Mouse (Mus musculus) erythroid progenitor cell, adult 5-6 weeks (primary cell): ENCODE data around the gene Cntrl. TPM values are rescaled to one million over a fixed set of nuclear protein-coding genes. Genes with fewer than 3 reads are reported as not detected.
A peak's percentile ranks its signal among the peaks of the same experiment; 100 is the strongest.

Experiments
- ATAC-seq: replicated peaks from 2 replicates; pipeline ENCODE4 v1.8.0; 2016; ENCODE audit warnings: moderate number of reproducible peaks, mild to moderate bottlenecking, moderate TSS enrichment, inconsistent platforms; ENCODE audit not compliant: poor library complexity, low FRiP score, severe bottlenecking
- total RNA-seq, 2 experiments: library from RNA; stranded (forward) in 1 of 2; stranded (reverse) in 1 of 2; fragments of 150-400 nt in 1 of 2; fragments of 186-747, 209-891 nt in 1 of 2; gene quantifications; 2 replicates each; pipeline versions ENCODE4 v1.2.3 to v1.2.4; 2015 to 2017; ENCODE audit warnings: low replicate concordance in 2 of 2

The Cntrl gene
- total RNA-seq, 2 experiments from 2014 or later = 78.9 to 116 TPM

DNA sequence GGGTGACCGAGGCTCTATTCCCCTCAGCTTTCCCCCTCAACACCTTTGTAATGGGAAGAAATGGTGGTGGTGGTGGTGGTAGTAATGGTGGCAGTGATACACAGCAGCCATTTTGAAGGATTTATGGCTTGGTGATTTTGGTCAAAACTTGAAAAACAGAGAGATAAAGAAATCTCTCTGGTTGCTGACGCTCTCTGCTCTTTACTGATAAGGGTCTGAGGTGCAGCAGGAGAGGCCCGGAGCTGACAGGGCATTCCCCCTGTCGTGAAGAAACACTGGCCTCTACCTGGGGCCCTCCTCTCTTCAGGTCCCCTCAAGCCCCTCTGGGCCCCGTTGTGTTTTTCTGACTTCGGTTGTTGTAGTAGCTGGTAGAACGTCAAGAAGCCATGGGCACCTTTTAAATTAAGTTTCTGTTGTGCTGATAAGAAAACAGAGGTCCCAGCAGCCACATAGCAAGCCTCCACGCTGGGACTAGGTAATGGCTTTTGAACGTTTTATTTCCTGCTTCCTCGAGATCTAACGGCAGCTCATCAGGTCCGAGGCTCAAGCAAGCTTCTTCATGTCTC is 104.1 kb downstream of the Cntrl start:
- no peak for ATAC-seq

DNA sequence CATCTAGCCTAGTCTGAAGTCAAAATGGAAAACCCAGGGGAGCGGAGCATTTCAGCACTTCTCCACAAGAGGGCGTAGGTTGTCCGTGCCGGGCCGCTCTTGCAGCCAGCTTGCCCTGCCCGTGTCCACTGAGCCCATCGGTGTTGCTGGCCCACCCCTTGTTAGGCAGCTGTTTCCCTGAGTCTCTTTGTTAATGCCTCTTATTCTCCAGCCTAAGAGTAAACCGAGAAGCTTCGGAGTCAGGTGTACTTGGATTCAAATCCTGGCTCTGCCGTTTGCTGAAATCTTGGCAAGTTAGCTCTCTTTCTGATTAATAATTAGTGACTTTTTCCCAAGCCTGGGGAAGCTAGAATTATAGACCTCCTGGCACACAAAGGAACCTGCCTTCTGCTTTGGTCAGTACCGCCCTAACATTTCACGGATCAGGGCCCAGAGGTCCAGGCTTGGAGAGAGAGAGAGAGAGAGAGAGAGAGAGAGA is 105.6 kb downstream of the Cntrl start:
- peak; percentile 72 for ATAC-seq

DNA sequence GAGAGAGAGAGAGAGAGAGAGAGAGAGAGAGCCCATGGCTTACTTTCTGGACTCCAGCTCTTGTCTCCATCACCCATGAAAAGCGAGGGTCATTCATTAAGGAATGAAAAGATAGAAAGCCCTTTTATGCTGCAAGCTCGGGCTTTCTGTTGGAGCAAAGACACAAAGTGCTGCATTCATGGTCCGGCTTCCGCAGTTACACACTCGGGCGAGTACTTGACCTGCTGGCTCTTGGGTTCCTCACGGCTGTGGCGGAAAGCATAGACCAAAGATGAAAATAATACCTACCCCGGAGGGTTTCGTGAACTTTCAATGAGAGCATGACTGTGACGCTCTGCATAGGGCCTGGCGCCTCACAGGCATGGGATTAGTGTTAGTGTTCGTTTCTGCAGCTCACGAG is 106.1 kb downstream of the Cntrl start:
- no peak for ATAC-seq

DNA sequence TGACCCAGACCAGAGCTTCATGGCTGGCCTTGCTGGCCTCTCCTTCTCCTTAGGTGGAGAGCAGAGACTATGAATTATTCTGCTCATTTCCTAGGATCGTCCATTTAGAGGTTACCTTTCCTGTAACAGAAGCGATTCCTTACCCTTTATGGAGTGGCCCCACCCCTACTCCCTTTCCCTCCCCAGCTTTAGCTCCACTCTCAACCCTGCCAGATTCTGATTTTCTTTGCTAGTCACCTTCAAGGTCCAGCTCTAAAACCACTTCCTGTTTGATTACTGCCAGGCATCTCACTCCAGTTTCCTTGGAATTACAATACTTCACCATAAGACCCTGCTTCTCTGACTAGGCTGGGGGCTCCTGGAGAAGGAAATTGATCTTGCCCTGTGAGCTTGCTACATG is 107.4 kb downstream of the Cntrl start:
- no peak for ATAC-seq

DNA sequence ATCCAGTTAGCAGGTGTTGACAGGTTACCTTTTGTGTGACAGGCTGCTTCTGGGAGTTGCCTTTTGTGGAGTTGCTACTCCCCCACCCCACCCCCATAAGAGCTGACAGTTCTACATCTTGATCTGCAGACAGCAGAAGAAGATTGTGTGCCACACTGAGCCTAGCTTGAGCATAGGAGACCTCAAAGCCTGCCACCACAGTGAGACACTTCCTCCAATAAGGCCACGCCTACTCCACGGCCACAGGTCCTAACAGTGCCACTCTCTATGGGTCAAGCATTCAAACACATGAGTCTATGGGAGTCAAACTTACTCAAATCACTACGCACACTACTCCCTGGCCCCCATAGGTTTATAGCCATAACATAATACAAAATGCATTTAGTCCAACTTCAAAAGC is 109.4 kb downstream of the Cntrl start:
- no peak for ATAC-seq

DNA sequence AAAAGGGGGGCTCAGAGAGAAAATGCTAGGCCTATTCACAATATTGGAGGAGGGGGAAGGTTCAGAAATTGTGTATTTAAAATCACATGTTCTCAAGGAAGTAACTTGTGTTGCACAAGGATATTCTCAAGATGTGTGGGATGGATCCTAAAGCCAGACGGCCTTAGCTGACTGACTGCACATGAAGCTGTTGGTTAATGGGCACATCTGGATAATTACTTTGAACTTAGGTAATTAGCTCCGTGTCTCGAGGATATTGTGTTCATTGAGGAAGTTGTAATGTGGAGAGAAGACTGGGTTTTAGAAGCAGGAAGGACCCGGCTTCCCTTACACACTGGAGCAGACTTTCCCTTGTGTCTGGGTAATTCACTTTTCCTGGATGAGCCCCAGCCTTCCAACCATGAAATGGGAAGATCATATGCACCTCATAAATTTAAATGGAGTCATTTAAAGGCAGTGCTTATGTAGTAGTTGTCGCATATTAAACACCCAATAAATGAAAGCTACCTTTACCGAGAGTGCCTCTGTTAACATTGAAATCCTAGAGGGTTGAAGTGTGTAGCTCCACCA is 113.6 kb downstream of the Cntrl start:
- no peak for ATAC-seq

DNA sequence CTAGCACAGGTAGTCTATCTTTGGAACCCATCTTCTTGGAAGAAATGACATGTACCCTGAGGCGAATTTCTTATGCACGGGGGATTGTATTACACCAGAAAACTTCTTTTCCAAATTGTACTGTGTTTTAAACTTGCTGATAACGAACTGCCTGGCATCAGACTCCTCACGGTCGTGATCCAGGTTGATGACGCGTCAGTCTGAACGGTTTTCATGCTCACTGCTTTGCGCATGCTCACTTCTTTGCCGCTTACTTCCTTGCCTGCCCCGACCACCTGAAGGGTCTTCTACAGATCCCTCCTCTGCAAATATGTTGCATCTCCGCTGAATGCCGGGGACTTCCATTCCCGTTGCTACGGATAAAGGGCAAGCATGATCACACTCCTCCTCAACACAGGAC is 115.0 kb downstream of the Cntrl start:
- ATAC-seq = no peak

DNA sequence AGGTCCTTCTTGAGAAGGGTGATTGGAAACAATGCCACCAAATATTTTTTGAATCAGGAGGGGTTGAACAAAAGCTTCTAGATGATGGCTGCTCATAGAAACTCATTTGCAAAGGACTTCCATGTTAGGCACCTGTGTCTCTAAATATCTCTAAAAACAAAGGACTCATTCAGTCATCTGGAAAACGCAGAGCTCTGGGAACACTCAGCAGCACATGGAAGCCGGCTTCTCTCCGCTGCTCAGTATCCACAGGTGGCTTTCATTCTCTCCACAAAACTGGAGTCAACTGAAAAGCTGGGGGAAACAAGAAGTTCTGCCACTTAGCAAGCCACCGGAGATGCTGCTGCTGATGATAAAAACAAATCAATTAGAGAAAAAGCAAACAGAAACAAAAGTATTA is 118.9 kb downstream of the Cntrl start:
- no peak for ATAC-seq

Other genes with a start within 250 kb of the Cntrl start
- not detected in 2 replicates for gene Cutal, start 235.1 kb upstream of the Cntrl start, total RNA-seq (2015; ENCODE audit: low replicate concordance)
- not detected in 2 replicates for gene Cutal, start 235.1 kb upstream of the Cntrl start, total RNA-seq (2017; ENCODE audit: low replicate concordance)
- 56.6 and 66.0 TPM in 2 replicates for gene Psmd5, start 234.5 kb upstream of the Cntrl start, total RNA-seq (2015; ENCODE audit: low replicate concordance)
- gene Psmd5, start 234.5 kb upstream of the Cntrl start, total RNA-seq (2017; ENCODE audit: low replicate concordance) = 37.2 and 65.2 TPM in 2 replicates
- gene Phf19, start 195.5 kb upstream of the Cntrl start, total RNA-seq (2015; ENCODE audit: low replicate concordance) = 2.5 TPM in 1 of 2 replicates, not detected in the other
- gene Phf19, start 195.5 kb upstream of the Cntrl start, total RNA-seq (2017; ENCODE audit: low replicate concordance) = 1.4 and 2.2 TPM in 2 replicates
- 1.1 and 1.3 TPM in 2 replicates for gene Traf1, start 147.7 kb upstream of the Cntrl start, total RNA-seq (2015; ENCODE audit: low replicate concordance)
- gene Traf1, start 147.7 kb upstream of the Cntrl start, total RNA-seq (2017; ENCODE audit: low replicate concordance) = 1.3 TPM in 1 of 2 replicates, not detected in the other
- not detected in 2 replicates for gene Hc, start 48.1 kb upstream of the Cntrl start, total RNA-seq (2015; ENCODE audit: low replicate concordance)
- gene Hc, start 48.1 kb upstream of the Cntrl start, total RNA-seq (2017; ENCODE audit: low replicate concordance) = not detected in 2 replicates
- not detected in 2 replicates for gene AI182371, start 7.9 kb upstream of the Cntrl start, total RNA-seq (2015; ENCODE audit: low replicate concordance)
- 1.3 TPM in 1 of 2 replicates, not detected in the other for gene AI182371, start 7.9 kb upstream of the Cntrl start, total RNA-seq (2017; ENCODE audit: low replicate concordance)
- gene Rab14, start 91.6 kb downstream of the Cntrl start, total RNA-seq (2015; ENCODE audit: low replicate concordance) = 67.8 and 79.2 TPM in 2 replicates
- gene Rab14, start 91.6 kb downstream of the Cntrl start, total RNA-seq (2017; ENCODE audit: low replicate concordance) = 71.3 and 117 TPM in 2 replicates
- gene Gsn, start 146.9 kb downstream of the Cntrl start, total RNA-seq (2015; ENCODE audit: low replicate concordance) = 5.9 and 10.1 TPM in 2 replicates
- 6.7 and 15.5 TPM in 2 replicates for gene Gsn, start 146.9 kb downstream of the Cntrl start, total RNA-seq (2017; ENCODE audit: low replicate concordance)
- 563 and 590 TPM in 2 replicates for gene Stom, start 227.5 kb downstream of the Cntrl start, total RNA-seq (2015; ENCODE audit: low replicate concordance)
- 638 and 692 TPM in 2 replicates for gene Stom, start 227.5 kb downstream of the Cntrl start, total RNA-seq (2017; ENCODE audit: low replicate concordance)